Mouse (Mus musculus) G1E (cell line): Measurements from ENCODE around the gene Cav1.

Source experiments
- CTCF ChIP-seq: IDR thresholded peaks from 2 replicates; pipeline ENCODE4 v1.5.1; 2012; ENCODE audit warnings: low read depth, low read length, inconsistent platforms, mixed read lengths
- GATA1 ChIP-seq: IDR thresholded peaks from 2 replicates; pipeline ENCODE4 v1.6.1; 2012; ENCODE audit warnings: borderline replicate concordance, low read length, inconsistent platforms, mixed read lengths

- TF ChIP-seq CTCF, result no peak
- no peak for TF ChIP-seq GATA1
Observed at GRCm38 (mm10) chr6:17317944-17318343, 11.8 kb downstream of the Cav1 start.
